35 mouse cellular contexts compared by ENCODE assay signal in genomic region chr3:150365766-150366165, GRCm38 (mm10).
"Had no signal": no experiment of that assay in that cellular context is flagged by ENCODE, and none has a peak within 500 bp of the region (broad histone marks: within the 10 kb centered on the region; RNA-seq: fewer than 3 reads in every experiment).

No protein-coding gene starts in this region.

- H3K4me3 ChIP-seq: heart, embryonic 10.5 days; heart, embryonic 12.5 days; heart, embryonic 13.5 days; heart, embryonic 15.5 days; hindbrain, embryonic 10.5 days; hindbrain, embryonic 12.5 days; hindbrain, embryonic 13.5 days; hindbrain, embryonic 15.5 days; intestine, embryonic 15.5 days; kidney, embryonic 15.5 days; layer of hippocampus, adult 2 months had no signal

- H3K9me3 ChIP-seq: heart, embryonic 10.5 days; heart, embryonic 12.5 days; heart, embryonic 13.5 days; heart, embryonic 15.5 days; hindbrain, embryonic 10.5 days; hindbrain, embryonic 12.5 days; hindbrain, embryonic 13.5 days; hindbrain, embryonic 15.5 days; intestine, embryonic 15.5 days; kidney, embryonic 15.5 days had no signal

- H3K36me3 ChIP-seq: heart, embryonic 10.5 days; heart, embryonic 12.5 days; heart, embryonic 13.5 days; heart, embryonic 15.5 days; hindbrain, embryonic 10.5 days; hindbrain, embryonic 12.5 days; hindbrain, embryonic 13.5 days; hindbrain, embryonic 15.5 days; intestine, embryonic 15.5 days; kidney, embryonic 15.5 days had no signal

- H3K27me3 ChIP-seq: heart, embryonic 12.5 days; heart, embryonic 13.5 days; heart, embryonic 15.5 days; hindbrain, embryonic 12.5 days; hindbrain, embryonic 13.5 days; hindbrain, embryonic 15.5 days; intestine, embryonic 15.5 days; kidney, embryonic 15.5 days had no signal

- DNase-seq: heart, postnatal 10 days; heart, postnatal 14 days; heart, postnatal 36 days; heart, postnatal 4 days; kidney, adult 11 months; kidney, adult 18-20 months; kidney, adult 2 months; kidney, adult 8-10 months; kidney, adult 9 months; kidney, postnatal 10 days; kidney, postnatal 14 days; kidney, postnatal 25 days; kidney, postnatal 36 days; kidney, postnatal 4 days; layer of hippocampus, adult 9-11 months; layer of hippocampus, postnatal 36 days had no signal

- H3K27ac ChIP-seq: heart, embryonic 10.5 days; heart, embryonic 13.5 days; heart, embryonic 15.5 days; hindbrain, embryonic 10.5 days; hindbrain, embryonic 12.5 days; hindbrain, embryonic 13.5 days; hindbrain, embryonic 14.5 days; hindbrain, embryonic 15.5 days; hindbrain, postnatal 0 days; intestine, embryonic 15.5 days; kidney, embryonic 15.5 days; kidney, postnatal 0 days; layer of hippocampus, adult 2 months had no signal

- ATAC-seq: hindbrain, embryonic 16.5 days; hindbrain, postnatal 0 days; inflammation-experienced regulatory T-cells, adult 6 months; intestine, embryonic 15.5 days; intestine, embryonic 16.5 days; intestine, postnatal 0 days had no signal

- H3K4me1 ChIP-seq: heart, embryonic 10.5 days; heart, embryonic 12.5 days; heart, embryonic 13.5 days; heart, embryonic 15.5 days; hindbrain, embryonic 10.5 days; hindbrain, embryonic 12.5 days; hindbrain, embryonic 13.5 days; hindbrain, embryonic 15.5 days; intestine, embryonic 15.5 days; kidney, embryonic 15.5 days had no signal

- H3K4me2 ChIP-seq: heart, embryonic 11.5 days; heart, embryonic 12.5 days; heart, embryonic 13.5 days; heart, embryonic 15.5 days; hindbrain, embryonic 12.5 days; hindbrain, embryonic 13.5 days; hindbrain, embryonic 14.5 days; hindbrain, embryonic 15.5 days; intestine, embryonic 15.5 days; kidney, embryonic 15.5 days had no signal

- H3K9ac ChIP-seq: heart, embryonic 12.5 days; heart, embryonic 13.5 days; heart, embryonic 15.5 days; hindbrain, embryonic 12.5 days; hindbrain, embryonic 13.5 days; hindbrain, embryonic 14.5 days; hindbrain, embryonic 15.5 days; intestine, embryonic 15.5 days; kidney, embryonic 15.5 days had no signal
